Mouse (Mus musculus): ENCODE measurements around the gene Gm3002. TPM values are rescaled to one million over a fixed set of nuclear protein-coding genes. Genes with fewer than 3 reads are reported as not detected.
"Not testable (repeated sequence)": the region's sequence is repeated elsewhere in the genome, so short reads cannot be mapped to it uniquely, and the experiment has no call there.

The Gm3002 gene
- total RNA-seq (2017), result not detected in 3 replicates

- not testable (repeated sequence) for ATAC-seq (replicated peaks; ENCODE audit: insufficient number of reproducible peaks, low FRiP score, low TSS enrichment, poor library complexity, severe bottlenecking)
Observed at GRCm38 (mm10) chr14:3809774-3810173, at the start of gene Gm3002. Gene Gm3002 (plus strand): TSS chr14:3810074.

- not testable (repeated sequence) for ATAC-seq (replicated peaks; ENCODE audit: insufficient number of reproducible peaks, low FRiP score, low TSS enrichment, poor library complexity, severe bottlenecking)
Observed at GRCm38 (mm10) chr14:3845945-3846344, 36.1 kb downstream of the Gm3002 start, which contains the start of gene Gm3033. Gene Gm3033 (plus strand): TSS chr14:3846245.

GRCm38 (mm10) chr14:3883872-3884271 is 74.0 kb downstream of the Gm3002 start, which contains the start of gene Gm2916:
Gene Gm2916 (plus strand): TSS chr14:3884172.
- not testable (repeated sequence) for ATAC-seq (replicated peaks; ENCODE audit: insufficient number of reproducible peaks, low FRiP score, low TSS enrichment, poor library complexity, severe bottlenecking)

GRCm38 (mm10) chr14:3931456-3931855 is 121.6 kb downstream of the Gm3002 start, which contains the start of gene Gm3029:
Gene Gm3029 (plus strand): TSS chr14:3931756.
- not testable (repeated sequence) for ATAC-seq (replicated peaks; ENCODE audit: insufficient number of reproducible peaks, low FRiP score, low TSS enrichment, poor library complexity, severe bottlenecking)

- ATAC-seq (replicated peaks; ENCODE audit: insufficient number of reproducible peaks, low FRiP score, low TSS enrichment, poor library complexity, severe bottlenecking), result not testable (repeated sequence)
Observed at GRCm38 (mm10) chr14:3963247-3963646, 153.4 kb downstream of the Gm3002 start, which contains the start of gene Gm3095. Gene Gm3095 (plus strand): TSS chr14:3963547.

GRCm38 (mm10) chr14:3998094-3998493 is 188.2 kb downstream of the Gm3002 start, which contains the start of gene Gm3099:
Gene Gm3099 (plus strand): TSS chr14:3998394.
- ATAC-seq (replicated peaks; ENCODE audit: insufficient number of reproducible peaks, low FRiP score, low TSS enrichment, poor library complexity, severe bottlenecking), result not testable (repeated sequence)

Other genes starting within 250 kb of the Gm3002 start
- not detected in 3 replicates for gene Gm3012, start 175.6 kb upstream of the Gm3002 start, total RNA-seq (2017)
- gene Gm3020, start 158.0 kb upstream of the Gm3002 start, total RNA-seq (2017), result not detected in 3 replicates
- not detected in 3 replicates for gene Gm3043, start 121.3 kb upstream of the Gm3002 start, total RNA-seq (2017)
- gene Gm3033, start 36.2 kb downstream of the Gm3002 start, total RNA-seq (2017), result not detected in 3 replicates
- not detected in 3 replicates for gene Gm2916, start 74.1 kb downstream of the Gm3002 start, total RNA-seq (2017)
- not detected in 3 replicates for gene Gm3029, start 121.7 kb downstream of the Gm3002 start, total RNA-seq (2017)
- not detected in 3 replicates for gene Gm3095, start 153.5 kb downstream of the Gm3002 start, total RNA-seq (2017)
- gene Gm3099, start 188.3 kb downstream of the Gm3002 start, total RNA-seq (2017), result not detected in 3 replicates
- gene Gm5796, start 213.9 kb downstream of the Gm3002 start, total RNA-seq (2017), result not detected in 3 replicates